Mouse (Mus musculus): ENCODE results near the gene Diaph2.

- TF ChIP-seq CTCF (IDR thresholded peaks at IDR 0.05; ENCODE audit: low read depth) (peak; percentile 29; the same call in 1 of the 2 replicates), EP300 (optimal IDR thresholded peaks at IDR 0.05) (no peak)
Observed at GRCm38 (mm10) chrX:129776761-129777160, 27.2 kb downstream of the Diaph2 start.
